Mouse (Mus musculus): ENCODE data around the gene Olfr692.
"Not testable (repeated sequence)": the region's sequence is repeated elsewhere in the genome, so short reads cannot be mapped to it uniquely, and the experiment has no call there.

Olfr692 gene

DNA sequence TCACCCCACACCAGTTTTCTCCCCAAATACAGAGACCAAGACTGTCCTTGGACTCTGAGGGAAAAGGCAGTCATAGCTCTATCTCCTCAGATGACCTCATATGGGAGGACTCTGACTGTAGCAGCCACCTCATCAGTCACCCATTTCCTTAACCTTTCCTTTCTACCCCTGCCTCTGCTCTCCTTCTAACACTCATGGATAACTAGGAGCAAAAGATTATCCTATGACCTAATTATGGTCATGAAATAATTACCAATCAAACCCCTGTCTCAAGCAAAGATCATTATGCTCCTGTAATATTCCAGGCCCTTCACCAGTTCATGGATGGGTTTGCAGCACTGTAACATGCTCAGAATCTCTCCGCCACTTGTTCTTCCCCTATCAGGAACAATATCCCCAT lies at the start of gene Olfr692:
Olfr692 (plus strand) TSS at position 301 of the 400 bp plus-strand sequence.
- no peak for DNase-seq (ENCODE audit: extremely low spot score)

DNA sequence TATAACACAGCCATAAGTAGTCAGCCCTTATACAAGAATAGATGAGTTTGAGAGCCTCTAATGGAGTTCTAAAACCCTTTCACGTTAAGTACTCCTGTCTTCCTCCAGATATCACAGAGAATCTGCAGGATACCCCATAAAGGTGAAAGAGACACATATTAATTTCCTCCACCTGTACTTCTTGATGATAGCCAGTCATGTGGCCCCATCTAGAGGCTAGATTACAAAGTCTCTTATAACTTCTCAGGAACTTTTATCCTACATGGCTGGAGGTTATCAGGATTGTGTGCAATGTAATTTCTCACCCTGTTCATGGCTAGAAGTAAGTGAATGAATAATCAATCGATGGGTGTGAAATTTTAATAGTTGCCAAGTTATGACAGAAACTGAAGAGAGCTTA lies 42.7 kb upstream of the Olfr692 start:
- no peak for DNase-seq (ENCODE audit: extremely low spot score)

GRCm38 (mm10) chr7:105334004-105334403 lies 34.0 kb upstream of the Olfr692 start, which contains the start of gene Olfr690:
Gene Olfr690, minus strand, starts transcription at chr7:105334104.
- DNase-seq (ENCODE audit: extremely low spot score): no peak

- DNase-seq (ENCODE audit: extremely low spot score): no peak
These were observed 25.9 kb upstream of the Olfr692 start, which contains the start of gene Olfr691 for GRCm38 (mm10) chr7:105342170-105342569. Gene Olfr691, minus strand, starts transcription at chr7:105342270.

DNA sequence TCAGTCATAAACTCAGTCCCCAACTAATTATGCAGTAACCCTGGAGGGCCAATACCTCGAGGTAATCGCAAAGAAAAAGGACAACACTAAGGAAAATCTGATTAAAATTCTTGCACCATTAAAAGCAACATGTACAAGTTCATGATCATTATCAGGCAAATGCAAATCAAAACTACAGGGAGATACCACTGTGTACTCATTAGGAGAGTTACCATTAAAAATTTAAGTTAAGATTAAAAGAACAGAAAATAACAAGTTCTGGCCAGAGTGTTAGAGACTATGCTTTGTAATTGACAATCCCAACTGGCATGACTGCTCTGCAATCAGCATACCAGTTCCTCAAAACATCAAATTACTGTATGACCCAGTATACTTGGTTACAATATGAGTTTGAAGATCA lies 25.3 kb upstream of the Olfr692 start:
- DNase-seq (ENCODE audit: extremely low spot score): no peak

DNA sequence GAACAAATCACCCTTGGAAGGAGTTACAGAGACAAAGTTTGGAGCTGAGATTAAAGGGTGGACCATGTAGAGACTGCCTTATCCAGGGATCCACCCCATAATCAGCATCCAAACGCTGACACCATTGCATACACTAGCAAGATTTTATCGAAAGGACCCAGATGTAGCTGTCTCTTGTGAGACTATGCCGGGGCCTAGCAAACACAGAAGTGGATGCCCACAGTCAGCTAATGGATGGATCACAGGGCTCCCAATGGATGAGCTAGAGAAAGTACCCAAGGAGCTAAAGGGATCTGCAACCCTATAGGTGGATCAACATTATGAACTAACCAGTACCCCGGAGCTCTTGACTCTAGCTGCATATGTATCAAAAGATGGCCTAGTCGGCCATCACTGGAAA lies 12.0 kb upstream of the Olfr692 start:
- DNase-seq (ENCODE audit: extremely low spot score): not testable (repeated sequence)

GRCm38 (mm10) chr7:105356487-105356886 lies 11.5 kb upstream of the Olfr692 start:
- not testable (repeated sequence) for DNase-seq (ENCODE audit: extremely low spot score)

GRCm38 (mm10) chr7:105361713-105362112 lies 6.3 kb upstream of the Olfr692 start:
- DNase-seq (ENCODE audit: extremely low spot score): no peak

DNA sequence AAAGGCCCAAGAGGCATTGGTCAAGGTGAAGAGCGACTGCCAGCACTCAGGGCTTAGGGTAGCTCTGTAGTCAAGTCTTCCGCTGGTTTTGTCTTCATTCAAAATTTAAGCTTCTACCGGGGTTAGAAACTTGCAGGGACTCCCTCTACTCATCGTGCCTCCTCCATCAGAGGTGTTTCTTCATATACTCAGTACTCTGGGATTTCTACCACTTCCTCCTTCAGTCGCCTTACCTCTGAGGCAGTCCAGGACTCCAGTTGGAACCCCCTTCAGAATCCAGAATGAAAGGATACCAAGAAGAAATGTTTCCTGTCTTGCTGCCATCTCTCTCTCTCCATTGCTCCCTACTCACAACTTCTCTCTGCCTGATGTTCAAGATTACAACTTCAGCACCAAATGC lies 762 bp upstream of the Olfr692 start:
- DNase-seq (ENCODE audit: extremely low spot score): no peak

DNA sequence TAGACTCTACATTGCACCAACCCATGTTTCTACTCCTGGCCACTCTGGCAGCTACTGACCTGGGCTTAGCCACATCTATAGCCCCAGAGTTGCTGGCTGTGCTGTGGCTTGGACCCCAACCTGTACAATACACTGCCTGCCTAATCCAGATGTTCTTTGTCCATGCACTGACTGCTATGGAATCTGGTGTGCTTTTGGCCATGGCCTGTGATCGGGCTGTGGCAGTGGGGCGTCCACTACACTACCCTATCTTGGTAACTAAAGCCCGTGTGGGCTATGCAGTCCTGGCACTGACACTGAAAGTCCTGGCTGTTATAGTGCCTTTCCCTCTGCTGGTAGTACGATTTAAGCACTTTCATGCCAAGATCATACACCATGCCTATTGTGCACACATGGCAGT lies 491 bp downstream of the Olfr692 start:
- DNase-seq (ENCODE audit: extremely low spot score): no peak

DNA sequence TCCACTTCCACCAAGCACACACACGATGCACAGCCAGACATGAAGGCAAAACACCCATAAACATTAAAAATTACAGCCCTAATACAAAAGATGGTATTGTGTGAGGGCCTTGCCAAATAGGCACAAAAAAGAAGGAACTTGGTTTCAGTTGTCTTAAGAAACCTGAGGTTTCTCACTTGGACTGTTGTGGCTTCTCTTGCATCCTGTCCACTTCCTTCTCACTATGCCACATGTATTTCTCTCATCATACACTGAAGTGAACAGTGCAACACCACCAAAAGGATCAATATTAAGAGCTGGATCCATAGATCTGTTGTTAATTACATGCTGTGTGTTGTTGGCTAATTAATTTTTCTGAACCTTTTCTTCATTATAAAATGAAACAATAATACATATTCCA lies 4.9 kb downstream of the Olfr692 start:
- no peak for DNase-seq (ENCODE audit: extremely low spot score)

DNA sequence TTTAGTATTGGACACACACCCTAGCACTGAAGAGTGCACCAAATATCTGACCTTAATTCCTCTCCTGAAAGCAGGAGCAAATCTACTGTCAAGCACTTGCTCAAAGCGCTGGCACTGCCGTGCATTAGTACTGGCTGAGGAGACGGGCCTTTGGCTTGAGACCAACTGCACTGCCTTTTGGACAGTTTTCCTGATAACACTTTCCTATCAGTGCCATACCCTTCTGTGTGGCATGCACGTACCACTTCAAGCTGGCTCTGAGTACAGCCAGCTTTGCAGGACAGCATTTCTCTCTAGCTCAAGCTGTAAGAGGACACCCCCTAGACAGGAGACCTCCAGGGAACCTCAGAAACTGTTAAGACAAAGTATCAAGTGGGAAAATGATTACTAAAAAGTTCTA lies 5.5 kb downstream of the Olfr692 start:
- DNase-seq (ENCODE audit: extremely low spot score): no peak

DNA sequence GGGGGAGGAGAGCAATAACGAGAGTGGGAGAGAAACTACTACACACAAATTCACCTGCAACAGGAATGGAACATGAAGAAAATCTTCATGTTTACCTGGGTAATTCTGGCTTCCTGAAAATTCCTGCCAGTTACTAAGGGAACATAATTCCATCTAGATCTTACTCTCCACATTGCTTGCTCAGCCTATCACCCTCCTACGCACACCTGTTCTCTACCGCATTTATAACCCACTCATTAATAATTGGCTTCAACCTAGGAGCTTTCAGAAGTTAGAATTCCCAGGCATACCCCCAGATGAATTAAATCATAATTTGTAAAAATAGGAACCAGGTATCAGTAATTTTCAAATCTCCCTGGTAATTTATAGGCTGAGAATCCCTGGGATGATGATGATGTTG lies 5.9 kb downstream of the Olfr692 start:
- DNase-seq (ENCODE audit: extremely low spot score): no peak

DNA sequence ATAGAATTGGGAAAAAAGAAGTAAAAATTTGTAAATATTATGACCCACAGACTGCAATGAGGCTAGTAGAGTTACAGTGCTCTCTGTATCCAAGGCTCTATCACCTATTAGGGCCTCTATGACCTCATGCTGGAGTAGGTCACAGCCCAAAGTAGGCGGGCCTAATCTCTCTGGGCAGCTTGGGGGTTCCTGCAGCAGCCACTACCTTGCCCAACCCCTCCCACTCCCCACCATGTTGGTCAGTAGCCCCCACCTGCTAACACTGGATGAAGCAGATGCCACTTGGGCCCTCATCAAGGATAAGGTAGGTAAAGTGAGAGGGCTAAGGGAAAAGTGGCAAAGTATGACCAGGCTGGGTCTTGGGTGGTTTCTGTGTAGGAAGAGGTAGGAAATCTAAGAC lies 6.8 kb downstream of the Olfr692 start, which contains the start of gene Gm5901:
Gm5901 (plus strand) TSS at position 173 of the 400 bp plus-strand sequence.
- DNase-seq (ENCODE audit: extremely low spot score): no peak

- DNase-seq (ENCODE audit: extremely low spot score): no peak
These were observed 12.3 kb downstream of the Olfr692 start for GRCm38 (mm10) chr7:105380329-105380728.

GRCm38 (mm10) chr7:105387696-105388095 lies 19.7 kb downstream of the Olfr692 start:
- DNase-seq (ENCODE audit: extremely low spot score): no peak

- no peak for DNase-seq (ENCODE audit: extremely low spot score)
These were observed 22.2 kb downstream of the Olfr692 start for GRCm38 (mm10) chr7:105390236-105390635.

- no peak for DNase-seq (ENCODE audit: extremely low spot score)
These were observed 26.6 kb downstream of the Olfr692 start for GRCm38 (mm10) chr7:105394606-105395005.

GRCm38 (mm10) chr7:105395131-105395820 lies 27.2 kb downstream of the Olfr692 start:
- DNase-seq (ENCODE audit: extremely low spot score): no peak

GRCm38 (mm10) chr7:105396126-105396525 lies 28.1 kb downstream of the Olfr692 start:
- no peak for DNase-seq (ENCODE audit: extremely low spot score)

DNA sequence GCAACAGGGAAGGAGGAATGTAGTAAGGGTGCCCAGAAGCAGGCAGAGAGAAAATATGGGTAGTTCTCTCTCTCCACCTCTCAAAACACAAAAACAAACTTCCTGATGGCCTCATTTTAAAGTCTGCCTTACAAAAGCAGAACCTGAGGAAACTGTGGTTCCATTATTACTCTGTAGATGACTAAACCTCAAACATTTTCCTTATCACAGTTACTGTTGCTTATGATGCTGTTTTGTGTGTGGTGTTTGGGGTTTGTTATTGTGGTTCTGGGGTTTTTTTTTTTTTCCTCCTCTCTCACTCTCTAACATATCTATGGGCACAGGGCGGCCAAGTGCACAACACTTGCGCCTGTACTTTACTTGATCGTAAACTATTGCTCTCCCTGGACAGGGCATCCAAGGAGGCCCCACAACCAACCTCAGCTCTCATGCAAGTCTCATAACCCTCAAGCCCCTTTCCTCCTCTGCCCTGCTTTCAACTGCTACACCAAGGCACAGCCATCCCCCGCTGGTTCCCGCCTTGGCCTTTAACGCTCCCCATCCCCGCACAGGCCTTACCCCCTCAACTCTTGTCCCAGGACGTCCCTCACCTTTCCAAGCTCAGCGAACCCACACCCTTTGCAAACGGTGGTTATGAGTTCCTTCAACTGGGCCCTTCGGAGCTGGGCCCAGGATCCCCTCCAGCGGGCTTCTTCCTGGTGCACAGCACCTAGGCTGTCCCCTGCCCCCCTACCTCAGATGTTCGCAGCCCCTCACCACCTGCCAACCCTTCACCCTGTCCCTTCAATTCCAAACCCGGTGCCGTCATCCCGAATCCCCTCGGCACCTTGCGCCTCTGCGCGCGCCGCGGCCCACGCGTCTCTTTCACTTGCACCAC lies 31.3 kb downstream of the Olfr692 start:
- no peak for DNase-seq (ENCODE audit: extremely low spot score)

- peak; percentile 100 for DNase-seq (ENCODE audit: extremely low spot score)
These were observed 32.0 kb downstream of the Olfr692 start, which contains the start of gene Fam160a2 for GRCm38 (mm10) chr7:105399935-105400624. Gene Fam160a2, minus strand, starts transcription at chr7:105400054.

Data from embryo, embryonic 9.5 days (tissue).